Mouse (Mus musculus): ENCODE results near the gene Tial1. TPM values are rescaled to one million over a fixed set of nuclear protein-coding genes. Genes with fewer than 3 reads are reported as not detected.
A peak's percentile ranks its signal among the peaks of the same experiment; 100 is the strongest.

The Tial1 gene
- 141 and 169 TPM in 2 replicates for polyA plus RNA-seq (2012; rRNA removed)

GRCm38 (mm10) chr7:128461285-128462215 lies at the start of gene Tial1:
Gene Tial1 (minus strand): TSS chr7:128461717.
- peak; percentile 100 for DNase-seq (ENCODE audit: low read depth)
- TF ChIP-seq POLR2A (IDR thresholded peaks at IDR 0.05; ENCODE audit: borderline replicate concordance, extremely low read depth, insufficient read depth, insufficient read length, poor library complexity, severe bottlenecking) (peak; percentile 69; the same call in 1 of the 2 replicates), CTCF (IDR thresholded peaks at IDR 0.05; ENCODE audit: borderline replicate concordance, extremely low read depth, insufficient read depth, insufficient read length) (no peak)

GRCm38 (mm10) chr7:128504091-128504490 lies 42.6 kb upstream of the Tial1 start:
- DNase-seq (ENCODE audit: low read depth): no peak

DNA sequence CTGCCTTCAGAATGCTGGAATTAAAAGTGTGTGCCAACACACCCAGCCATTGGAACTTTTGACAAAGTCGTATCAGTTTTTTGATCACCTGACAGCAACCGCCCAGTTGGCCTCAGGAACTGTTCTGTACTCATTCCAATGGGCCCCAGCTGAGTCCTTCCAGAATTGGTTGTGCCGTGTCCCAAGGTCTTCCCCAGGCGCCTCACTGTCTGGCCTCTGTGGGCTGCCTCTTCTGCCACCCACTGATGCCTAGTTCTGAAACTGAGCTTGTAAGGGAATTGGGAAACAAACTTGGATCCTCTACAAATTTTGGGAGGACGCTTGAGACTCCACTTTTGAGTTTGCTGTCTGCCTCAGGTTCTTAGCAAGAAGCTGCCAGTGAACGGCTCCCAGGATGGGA lies 38.3 kb upstream of the Tial1 start:
- DNase-seq (ENCODE audit: low read depth): no peak
- TF ChIP-seq POLR2A (IDR thresholded peaks at IDR 0.05; ENCODE audit: borderline replicate concordance, extremely low read depth, insufficient read depth, insufficient read length, poor library complexity, severe bottlenecking) (no peak), CTCF (IDR thresholded peaks at IDR 0.05; ENCODE audit: borderline replicate concordance, extremely low read depth, insufficient read depth, insufficient read length) (no peak)

More at GRCm38 (mm10) chr7:128504091-128504490, 42.6 kb upstream of the Tial1 start:
- no peak for TF ChIP-seq CTCF (IDR thresholded peaks at IDR 0.05; ENCODE audit: borderline replicate concordance, extremely low read depth, insufficient read depth, insufficient read length)
- TF ChIP-seq POLR2A (IDR thresholded peaks at IDR 0.05; ENCODE audit: borderline replicate concordance, extremely low read depth, insufficient read depth, insufficient read length, poor library complexity, severe bottlenecking): no peak

DNA sequence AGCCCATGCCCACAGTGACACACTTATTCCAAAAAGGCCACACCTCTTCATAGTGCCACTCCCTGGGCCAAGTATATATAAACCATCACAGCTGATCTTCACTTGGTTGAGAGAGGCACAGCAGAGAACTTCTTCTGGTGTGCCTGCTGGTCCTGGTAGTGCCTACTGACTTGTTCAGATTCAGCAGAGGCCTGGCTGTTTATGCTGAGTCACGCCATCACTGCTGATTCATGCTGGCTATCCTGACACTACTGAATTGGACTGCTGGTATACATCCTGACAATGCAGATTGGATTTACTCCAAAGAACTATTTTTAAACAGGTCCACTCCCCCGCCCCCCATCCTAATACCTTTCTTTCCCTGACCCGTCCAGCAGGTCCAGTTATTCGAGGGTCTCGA lies 33.0 kb upstream of the Tial1 start:
- DNase-seq (ENCODE audit: low read depth): no peak
- TF ChIP-seq CTCF (IDR thresholded peaks at IDR 0.05; ENCODE audit: borderline replicate concordance, extremely low read depth, insufficient read depth, insufficient read length) (no peak), POLR2A (IDR thresholded peaks at IDR 0.05; ENCODE audit: borderline replicate concordance, extremely low read depth, insufficient read depth, insufficient read length, poor library complexity, severe bottlenecking) (no peak)

DNA sequence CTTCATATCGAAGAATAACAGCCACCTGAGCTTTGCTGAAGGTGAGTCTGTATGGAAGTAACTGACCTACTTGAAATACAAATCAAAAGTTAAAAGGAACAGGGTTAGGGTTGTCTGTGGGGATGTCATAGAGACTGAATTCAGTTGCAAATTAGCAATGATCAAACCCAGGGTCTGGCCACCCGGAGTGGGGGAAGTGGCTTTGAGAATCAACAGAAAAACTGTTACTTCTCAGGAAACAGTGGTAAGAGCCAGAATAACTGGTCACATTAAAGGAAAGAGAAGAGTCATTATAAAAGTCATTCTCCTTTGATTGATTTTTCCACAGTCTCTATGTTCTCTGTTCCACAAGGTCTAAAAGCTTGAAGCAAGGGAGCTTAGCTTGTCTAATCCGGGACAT lies 27.5 kb upstream of the Tial1 start:
- TF ChIP-seq POLR2A (IDR thresholded peaks at IDR 0.05; ENCODE audit: borderline replicate concordance, extremely low read depth, insufficient read depth, insufficient read length, poor library complexity, severe bottlenecking) (no peak), CTCF (IDR thresholded peaks at IDR 0.05; ENCODE audit: borderline replicate concordance, extremely low read depth, insufficient read depth, insufficient read length) (no peak)
- DNase-seq (ENCODE audit: low read depth): no peak

DNA sequence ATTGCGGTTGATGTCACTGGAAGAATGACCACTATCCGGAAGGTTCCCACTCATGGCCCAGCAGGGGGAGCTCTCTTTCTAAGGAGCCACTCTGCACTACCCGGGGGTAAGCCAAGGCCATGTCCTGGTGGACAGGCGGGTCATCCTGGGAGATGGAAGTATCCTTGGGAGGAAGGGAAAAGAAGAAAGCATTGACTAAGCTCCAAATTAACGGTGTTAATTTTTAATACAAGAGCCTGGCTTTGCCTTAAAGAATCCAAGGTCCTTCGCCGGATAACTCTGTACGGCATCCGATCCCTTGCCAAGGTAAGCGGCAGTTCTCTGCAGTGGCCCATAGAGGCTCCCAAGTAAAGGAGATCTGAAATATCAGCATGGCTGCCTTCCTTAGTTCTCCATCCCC lies 12.8 kb upstream of the Tial1 start:
- peak; percentile 83 for DNase-seq (ENCODE audit: low read depth)
- TF ChIP-seq CTCF (IDR thresholded peaks at IDR 0.05; ENCODE audit: borderline replicate concordance, extremely low read depth, insufficient read depth, insufficient read length) (peak; percentile 65), POLR2A (IDR thresholded peaks at IDR 0.05; ENCODE audit: borderline replicate concordance, extremely low read depth, insufficient read depth, insufficient read length, poor library complexity, severe bottlenecking) (no peak)

- no peak for DNase-seq (ENCODE audit: low read depth)
- TF ChIP-seq CTCF (IDR thresholded peaks at IDR 0.05; ENCODE audit: borderline replicate concordance, extremely low read depth, insufficient read depth, insufficient read length) (no peak), POLR2A (IDR thresholded peaks at IDR 0.05; ENCODE audit: borderline replicate concordance, extremely low read depth, insufficient read depth, insufficient read length, poor library complexity, severe bottlenecking) (no peak)
These were observed 889 bp upstream of the Tial1 start for GRCm38 (mm10) chr7:128462406-128462805.

GRCm38 (mm10) chr7:128460865-128461228 lies 670 bp downstream of the Tial1 start:
- TF ChIP-seq CTCF (IDR thresholded peaks at IDR 0.05; ENCODE audit: borderline replicate concordance, extremely low read depth, insufficient read depth, insufficient read length) (no peak), POLR2A (IDR thresholded peaks at IDR 0.05; ENCODE audit: borderline replicate concordance, extremely low read depth, insufficient read depth, insufficient read length, poor library complexity, severe bottlenecking) (no peak)
- DNase-seq (ENCODE audit: low read depth): no peak

DNA sequence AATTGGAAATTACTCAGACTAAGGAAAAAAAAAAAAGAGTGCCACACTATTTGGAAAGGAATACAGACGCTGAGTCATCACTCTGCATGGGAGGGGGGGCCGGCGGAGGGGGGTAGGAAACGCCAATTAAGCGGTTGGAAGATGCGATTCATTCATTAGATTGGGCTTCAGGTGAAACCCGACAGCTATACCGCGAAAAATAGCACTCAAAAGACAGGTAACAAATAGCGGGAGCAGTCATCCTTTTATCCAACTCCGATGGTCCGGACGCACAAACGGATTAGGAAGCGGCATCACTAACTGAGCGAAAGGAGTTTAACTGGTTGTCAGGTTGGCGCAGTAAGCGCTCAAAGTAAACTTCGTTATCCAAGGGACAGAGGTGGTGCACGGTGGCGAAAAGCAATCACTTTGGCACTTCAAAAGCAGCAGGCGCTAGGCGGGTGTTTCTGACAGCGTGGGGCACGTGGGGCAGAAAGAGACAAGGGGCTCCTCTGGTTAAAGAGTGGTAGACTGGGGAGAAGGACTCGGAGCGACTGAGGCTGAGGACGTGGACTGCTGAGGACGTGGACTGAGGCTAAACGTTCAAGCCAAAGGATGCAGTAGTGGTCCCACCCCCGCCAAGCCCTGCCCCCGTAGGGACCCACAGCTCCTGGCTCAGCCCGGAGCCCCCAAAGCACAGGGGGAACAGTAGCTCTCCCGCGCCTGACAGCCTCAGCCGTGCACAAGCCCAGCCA lies 1.2 kb downstream of the Tial1 start:
- TF ChIP-seq POLR2A (IDR thresholded peaks at IDR 0.05; ENCODE audit: borderline replicate concordance, extremely low read depth, insufficient read depth, insufficient read length, poor library complexity, severe bottlenecking) (no peak), CTCF (IDR thresholded peaks at IDR 0.05; ENCODE audit: borderline replicate concordance, extremely low read depth, insufficient read depth, insufficient read length) (no peak)
- DNase-seq (ENCODE audit: low read depth): peak; percentile 62

GRCm38 (mm10) chr7:128459791-128460130 lies 1.8 kb downstream of the Tial1 start:
- TF ChIP-seq CTCF (IDR thresholded peaks at IDR 0.05; ENCODE audit: borderline replicate concordance, extremely low read depth, insufficient read depth, insufficient read length): no peak
- no peak for TF ChIP-seq POLR2A (IDR thresholded peaks at IDR 0.05; ENCODE audit: borderline replicate concordance, extremely low read depth, insufficient read depth, insufficient read length, poor library complexity, severe bottlenecking)
- no peak for DNase-seq (ENCODE audit: low read depth)

- TF ChIP-seq CTCF (IDR thresholded peaks at IDR 0.05; ENCODE audit: borderline replicate concordance, extremely low read depth, insufficient read depth, insufficient read length) (no peak), POLR2A (IDR thresholded peaks at IDR 0.05; ENCODE audit: borderline replicate concordance, extremely low read depth, insufficient read depth, insufficient read length, poor library complexity, severe bottlenecking) (no peak)
- DNase-seq (ENCODE audit: low read depth): no peak
These were observed 3.5 kb downstream of the Tial1 start for GRCm38 (mm10) chr7:128458011-128458410.
